Mouse (Mus musculus) stomach, embryonic 16.5 days (tissue): ENCODE results near the gene Gria4. TPM values are rescaled to one million over a fixed set of nuclear protein-coding genes. Genes with fewer than 3 reads are reported as not detected.
"Not testable (repeated sequence)": the region's sequence is repeated elsewhere in the genome, so short reads cannot be mapped to it uniquely, and the experiment has no call there.

Experiments used
- ATAC-seq: fragments of 200-750 bp; cut with Nextera tagmentation; 2 replicates; pipeline ENCODE4 v1.8.0; 2017; ENCODE audit warnings: moderate number of reproducible peaks, moderate TSS enrichment; ENCODE audit not compliant: insufficient read depth, low FRiP score
- H3K27ac ChIP-seq: fragments of 300-500 bp; sonication (generic); 2 replicates; pipeline ENCODE4 v1.5.1; 2014; ENCODE audit warnings: low read length
- H3K27me3 ChIP-seq: fragments of 300-500 bp; sonication (generic); 2 replicates; pipeline ENCODE4 v1.6.1; 2014; ENCODE audit warnings: low read length, control low read depth, mixed read lengths; ENCODE audit not compliant: control insufficient read depth, insufficient read depth
- H3K36me3 ChIP-seq: fragments of 300-500 bp; sonication (generic); 2 replicates; pipeline ENCODE4 v1.6.1; 2014; ENCODE audit warnings: low read length; ENCODE audit not compliant: control insufficient read depth, insufficient read depth
- H3K4me1 ChIP-seq: fragments of 300-500 bp; sonication (generic); 2 replicates; pipeline ENCODE4 v1.6.1; 2014; ENCODE audit warnings: low read length, control low read depth, mixed read lengths; ENCODE audit not compliant: control insufficient read depth, insufficient read depth
- H3K4me2 ChIP-seq: fragments of 300-500 bp; sonication (generic); 2 replicates; pipeline ENCODE4 v1.6.1; 2014; ENCODE audit warnings: low read depth, low read length, mixed read lengths
- H3K4me3 ChIP-seq: fragments of 300-500 bp; sonication (generic); replicated peaks from 2 replicates; pipeline ENCODE4 v1.5.1; 2014; ENCODE audit warnings: mild to moderate bottlenecking, low read length
- H3K9ac ChIP-seq: fragments of 300-500 bp; sonication (generic); 2 replicates; pipeline ENCODE4 v1.6.1; 2014; ENCODE audit warnings: low read length
- H3K9me3 ChIP-seq: fragments of 300-500 bp; sonication (generic); replicated peaks from 2 replicates; pipeline ENCODE4 v1.6.1; 2016; ENCODE audit warnings: low read length, control low read depth; ENCODE audit not compliant: control insufficient read depth
- WGBS: fragments of 180-500 bp; shearing (Covaris S2); extraction: QIAGEN DNeasy Blood & Tissue Kit; methylation state at CpG from one replicate; pipeline ENCODE4 v1.1.7; 2014; 5-methylcytosine and 5-hydroxymethylcytosine counted together
- polyA plus RNA-seq: library from polyadenylated mRNA; unstranded; fragments of >200 nt; fragmentation: Nextera tagmentation; extraction: Ambion mirVana; gene quantifications from 2 replicates; pipeline ENCODE4 v1.2.1, GENCODE M21; 2015

Gene Gria4
- 4.2 and 5.0 TPM in 2 replicates for polyA plus RNA-seq

- Histone ChIP-seq H3K4me3 (peak within 1 kb of the TSS; percentile 65), H3K27me3 (no peaks in the 10 kb centered on the region), H3K36me3 (no peaks in the 10 kb centered on the region), H3K4me1 (0 out of 2 replicates have a peak, but pooled peaks cover 3% of the 10 kb centered on the region), H3K9me3 (no peaks in the 10 kb centered on the region), H3K4me2 (peak within 1 kb of the TSS; percentile 86), H3K9ac (peak within 1 kb of the TSS; percentile 64), H3K27ac (peak within 1 kb of the TSS; percentile 62)
- peak; percentile 94 for ATAC-seq
- 1% methylated on average over 46 of the region's 46 CpGs for WGBS
Observed at GRCm38 (mm10) chr9:4795544-4796288, at the start of gene Gria4. Gene Gria4 (minus strand): TSS chr9:4796234.

- 73% methylated on average over 2 of the region's 2 CpGs for WGBS
- ATAC-seq = not testable (repeated sequence)
Observed at GRCm38 (mm10) chr9:4810941-4811340, 14.9 kb upstream of the Gria4 start.

GRCm38 (mm10) chr9:4803151-4803755, 7.2 kb upstream of the Gria4 start:
- Histone ChIP-seq H3K9me3 (no peaks in the 10 kb centered on the region), H3K27ac (no peak overlapping the region), H3K4me3 (no peak overlapping the region), H3K4me2 (no peak overlapping the region), H3K4me1 (no peaks in the 10 kb centered on the region), H3K36me3 (no peaks in the 10 kb centered on the region), H3K27me3 (no peaks in the 10 kb centered on the region), H3K9ac (no peak overlapping the region)
- 65% methylated on average over 7 of the region's 7 CpGs for WGBS
- no peak for ATAC-seq

More at GRCm38 (mm10) chr9:4810941-4811340, 14.9 kb upstream of the Gria4 start:
- not testable (repeated sequence) for H3K4me3 ChIP-seq, H3K27ac ChIP-seq, H3K9ac ChIP-seq, H3K4me1 ChIP-seq, H3K27me3 ChIP-seq, H3K9me3 ChIP-seq, H3K4me2 ChIP-seq, H3K36me3 ChIP-seq

GRCm38 (mm10) chr9:4797396-4797795, 1.4 kb upstream of the Gria4 start:
- Histone ChIP-seq H3K4me3 (no peak overlapping the region), H3K9me3 (no peaks in the 10 kb centered on the region), H3K36me3 (no peaks in the 10 kb centered on the region), H3K27me3 (no peaks in the 10 kb centered on the region), H3K27ac (no peak overlapping the region), H3K9ac (no peak overlapping the region), H3K4me2 (no peak overlapping the region), H3K4me1 (0 out of 2 replicates have a peak, but pooled peaks cover 3% of the 10 kb centered on the region)
- ATAC-seq = no peak
- 79% methylated on average over 2 of the region's 2 CpGs for WGBS

- no peak for ATAC-seq
- Histone ChIP-seq H3K36me3 (no peaks in the 10 kb centered on the region), H3K4me2 (peak overlapping the region; percentile 86), H3K9ac (peak overlapping the region; percentile 64), H3K4me3 (peak overlapping the region; percentile 65), H3K4me1 (0 out of 2 replicates have a peak, but pooled peaks cover 3% of the 10 kb centered on the region), H3K27me3 (no peaks in the 10 kb centered on the region), H3K9me3 (no peaks in the 10 kb centered on the region), H3K27ac (no peak overlapping the region)
- 0% methylated on average over 4 of the region's 4 CpGs for WGBS
Observed at GRCm38 (mm10) chr9:4796289-4796645, 233 bp upstream of the Gria4 start.

- Histone ChIP-seq H3K4me2 (peak overlapping the region; percentile 86), H3K4me3 (peak overlapping the region; percentile 65), H3K9me3 (no peaks in the 10 kb centered on the region), H3K27me3 (no peaks in the 10 kb centered on the region), H3K9ac (peak overlapping the region; percentile 64), H3K27ac (peak overlapping the region; percentile 62), H3K36me3 (no peaks in the 10 kb centered on the region), H3K4me1 (0 out of 2 replicates have a peak, but pooled peaks cover 3% of the 10 kb centered on the region)
- ATAC-seq = no peak
- 4% methylated on average over 6 of the region's 6 CpGs for WGBS
Observed at GRCm38 (mm10) chr9:4795075-4795474, 959 bp downstream of the Gria4 start.

GRCm38 (mm10) chr9:4794411-4794810, 1.6 kb downstream of the Gria4 start:
- H3K9ac ChIP-seq = no peak overlapping the region
- WGBS = 35% methylated on average over 10 of the region's 10 CpGs
- peak overlapping the region; percentile 65 for H3K4me3 ChIP-seq
- H3K4me2 ChIP-seq = peak overlapping the region; percentile 86
- no peaks in the 10 kb centered on the region for H3K9me3 ChIP-seq
- H3K27ac ChIP-seq = no peak overlapping the region
- no peaks in the 10 kb centered on the region for H3K36me3 ChIP-seq
- H3K27me3 ChIP-seq = no peaks in the 10 kb centered on the region
- ATAC-seq = no peak
- H3K4me1 ChIP-seq = 0 out of 2 replicates have a peak, but pooled peaks cover 3% of the 10 kb centered on the region

- H3K4me3 ChIP-seq, H3K36me3 ChIP-seq, ATAC-seq, H3K4me2 ChIP-seq, H3K27me3 ChIP-seq, H3K4me1 ChIP-seq, H3K9ac ChIP-seq, H3K27ac ChIP-seq, H3K9me3 ChIP-seq: not testable (repeated sequence)
Observed at GRCm38 (mm10) chr9:4749407-4749806, 46.6 kb downstream of the Gria4 start.

- Histone ChIP-seq H3K4me3 (no peak overlapping the region), H3K4me1 (no peaks in the 10 kb centered on the region), H3K27me3 (no peaks in the 10 kb centered on the region), H3K36me3 (no peaks in the 10 kb centered on the region), H3K9me3 (no peaks in the 10 kb centered on the region), H3K4me2 (no peak overlapping the region), H3K27ac (no peak overlapping the region), H3K9ac (no peak overlapping the region)
- 76% methylated on average over 2 of the region's 2 CpGs for WGBS
- no peak for ATAC-seq
Observed at GRCm38 (mm10) chr9:4714086-4714485, 81.9 kb downstream of the Gria4 start.
